Mouse (Mus musculus): ENCODE data around the gene Mcam.

DNA sequence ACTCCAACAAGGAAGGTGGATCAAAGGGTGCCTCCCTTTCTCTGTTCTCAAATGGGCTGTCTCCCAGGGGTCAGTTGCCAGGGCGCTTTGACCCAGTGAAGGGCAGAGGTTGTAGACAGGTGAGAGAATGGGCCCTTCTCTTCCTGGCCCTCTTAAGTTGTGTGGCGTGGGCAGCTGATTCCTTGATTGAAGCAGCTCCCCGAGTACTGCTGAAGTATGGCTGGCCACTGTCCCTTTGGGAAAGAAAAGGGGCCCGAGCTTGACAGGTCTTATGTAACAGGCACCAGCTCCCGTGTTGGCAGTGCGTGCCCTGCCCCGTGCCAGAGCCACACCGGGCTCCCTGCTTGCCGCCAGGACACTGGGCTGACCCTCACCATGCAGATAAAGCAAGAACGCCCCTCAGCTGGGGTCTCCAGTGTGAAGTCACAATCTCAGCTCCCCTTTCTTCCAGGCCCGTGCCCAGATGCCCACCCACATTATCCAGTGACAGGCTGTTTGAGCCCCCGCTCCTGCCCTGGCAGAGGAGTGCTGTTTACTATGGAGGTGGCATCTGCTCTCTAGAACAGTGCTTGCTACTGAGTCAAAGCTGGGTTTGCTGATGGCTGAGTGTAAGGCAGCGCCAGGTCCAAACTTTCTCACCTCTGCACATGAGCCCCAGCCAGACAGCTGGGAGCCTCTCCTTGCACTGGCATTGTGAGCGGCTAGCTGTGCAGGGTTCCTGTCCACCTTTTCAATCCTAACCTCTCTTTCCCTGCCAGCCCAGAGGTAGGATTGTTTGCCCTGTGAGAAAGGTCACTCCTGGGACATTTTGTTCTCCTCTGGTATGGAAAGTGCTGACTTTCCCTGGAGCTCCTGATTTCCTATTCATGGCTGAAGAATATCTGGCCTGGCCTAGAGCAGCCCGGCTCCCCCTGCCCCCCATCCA lies 48.3 kb upstream of the Mcam start:
- no peak for TF ChIP-seq CTCF (IDR thresholded peaks at IDR 0.05; ENCODE audit: borderline replicate concordance, insufficient read depth, low read length)
- TF ChIP-seq POLR2A (IDR thresholded peaks at IDR 0.05; ENCODE audit: low read depth, low read length), result no peak

Data from embryonic fibroblast, embryonic 13.5 days (primary cell).